Mouse (Mus musculus): ENCODE measurements around the gene Tmem59.

- TF ChIP-seq POLR2A (IDR thresholded peaks at IDR 0.05; ENCODE audit: borderline replicate concordance, extremely low read depth, insufficient read depth, insufficient read length, poor library complexity, severe bottlenecking) (no peak), CTCF (IDR thresholded peaks at IDR 0.05; ENCODE audit: borderline replicate concordance, extremely low read depth, insufficient read depth, insufficient read length) (no peak)
These were observed 25.6 kb upstream of the Tmem59 start for GRCm38 (mm10) chr4:107152571-107152970.

All from brain, embryonic 14.5 days (tissue).